Mouse (Mus musculus): ENCODE measurements around the gene Slc7a5.

DNA sequence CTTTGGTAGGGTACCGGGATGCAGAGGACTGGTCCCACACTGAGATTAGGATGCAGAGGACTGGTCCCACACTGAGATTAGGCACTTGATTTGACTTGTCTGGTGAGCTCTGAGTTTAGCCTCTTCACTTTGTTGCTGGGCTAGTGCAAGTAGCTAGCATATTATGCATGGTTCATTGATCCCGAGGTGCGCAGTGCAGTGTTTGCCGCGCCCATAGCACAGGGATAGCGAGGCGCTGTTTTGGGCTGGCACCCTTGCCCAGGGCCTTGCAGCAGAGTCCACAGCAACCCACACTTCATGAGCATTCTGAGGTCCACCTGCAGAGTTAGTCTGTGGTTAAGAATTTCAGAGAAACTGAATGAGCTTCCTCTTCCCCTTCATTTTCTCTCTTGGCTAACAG lies 45.3 kb upstream of the Slc7a5 start:
- no peak for TF ChIP-seq POLR2A (IDR thresholded peaks at IDR 0.05; ENCODE audit: borderline replicate concordance, extremely low read depth, insufficient read depth, insufficient read length, poor library complexity, severe bottlenecking)
- TF ChIP-seq CTCF (IDR thresholded peaks at IDR 0.05; ENCODE audit: borderline replicate concordance, extremely low read depth, insufficient read depth, insufficient read length), result no peak
